ENCODE assay signal across 9 mouse cellular contexts in the genomic region with DNA sequence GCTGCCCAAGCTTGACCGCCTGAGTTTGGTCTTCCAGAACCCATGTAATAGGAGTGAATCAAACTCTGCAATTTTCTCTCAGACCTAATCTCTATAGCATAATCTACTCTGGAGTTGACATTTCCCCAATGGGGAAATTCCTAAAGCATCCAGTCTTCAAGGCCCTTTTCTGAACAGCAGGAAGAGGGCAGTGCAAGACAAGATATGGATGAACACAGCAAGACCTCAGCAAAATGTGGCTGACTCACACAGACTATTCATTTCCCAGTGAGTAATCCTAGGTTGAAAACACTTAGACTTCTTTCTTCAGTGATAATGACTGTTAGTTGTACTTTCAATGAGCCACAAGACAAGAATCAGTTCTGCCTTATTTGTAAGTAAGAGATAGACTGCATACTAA. TPM values are rescaled to one million over a fixed set of nuclear protein-coding genes. Genes with fewer than 3 reads are reported as not detected.
DNase-seq lines count a peak whose midpoint lies in the region; ATAC-seq and TF ChIP-seq lines count a peak whose summit lies in the region.
"Had no signal": no experiment of that assay in that cellular context is flagged by ENCODE, and none has a peak within 500 bp of the region (broad histone marks: within the 10 kb centered on the region; RNA-seq: fewer than 3 reads in every experiment).

No protein-coding gene starts in this region.

- H3K36me3 ChIP-seq in liver, postnatal 0 days (replicated peaks; ENCODE audit: insufficient read depth, low read length), result no peaks in the 10 kb centered on the region
- H3K36me3 ChIP-seq in liver, embryonic 11.5 days (ENCODE audit: control insufficient read depth, insufficient read depth, low read length), result no peaks in the 10 kb centered on the region
- no peaks in the 10 kb centered on the region for H3K36me3 ChIP-seq in midbrain, embryonic 10.5 days
- H3K36me3 ChIP-seq: midbrain, embryonic 12.5 days had no signal

- peak; percentile 68 for TF ChIP-seq CTCF in liver, postnatal 0 days (IDR thresholded peaks at IDR 0.05; ENCODE audit: low read depth)

- H3K27me3 ChIP-seq in liver, postnatal 0 days (ENCODE audit: insufficient read depth, low read length), result no peaks in the 10 kb centered on the region
- no peaks in the 10 kb centered on the region for H3K27me3 ChIP-seq in liver, embryonic 11.5 days (replicated peaks; ENCODE audit: control insufficient read depth, insufficient read depth, low read length)
- H3K27me3 ChIP-seq in midbrain, embryonic 10.5 days (ENCODE audit: low read depth, poor library complexity, severe bottlenecking), result no peaks in the 10 kb centered on the region
- H3K27me3 ChIP-seq: midbrain, embryonic 12.5 days had no signal

- no peaks in the 10 kb centered on the region for H3K9me3 ChIP-seq in liver, postnatal 0 days (ENCODE audit: low read length)
- H3K9me3 ChIP-seq in liver, embryonic 11.5 days (ENCODE audit: control insufficient read depth, low read length), result no peaks in the 10 kb centered on the region
- H3K9me3 ChIP-seq in midbrain, embryonic 10.5 days (replicated peaks), result no peaks in the 10 kb centered on the region
- H3K9me3 ChIP-seq: midbrain, embryonic 12.5 days had no signal

- no peak overlapping the region for H3K4me3 ChIP-seq in liver, postnatal 0 days (ENCODE audit: low read depth, low read length)
- no peak overlapping the region for H3K4me3 ChIP-seq in liver, embryonic 11.5 days (ENCODE audit: low read depth, low read length)
- no peak overlapping the region for H3K4me3 ChIP-seq in midbrain, embryonic 10.5 days
- H3K4me3 ChIP-seq: midbrain, embryonic 12.5 days had no signal

- TF ChIP-seq EP300 in liver, postnatal 0 days (IDR thresholded peaks at IDR 0.05; ENCODE audit: low read depth), result no peak

- no peak overlapping the region for H3K9ac ChIP-seq in liver, postnatal 0 days (replicated peaks)
- no peak overlapping the region for H3K9ac ChIP-seq in liver, embryonic 11.5 days (ENCODE audit: low read depth, low read length)
- H3K9ac ChIP-seq: midbrain, embryonic 12.5 days had no signal

- no peak overlapping the region for H3K27ac ChIP-seq in liver, postnatal 0 days (ENCODE audit: low read depth)
- no peak overlapping the region for H3K27ac ChIP-seq in liver, embryonic 11.5 days (ENCODE audit: low read depth, low read length)
- H3K27ac ChIP-seq in midbrain, embryonic 10.5 days (replicated peaks), result no peak overlapping the region
- H3K27ac ChIP-seq: midbrain, embryonic 12.5 days had no signal

- no peak for DNase-seq in liver, postnatal 0 days
- no peak for DNase-seq in liver, embryonic 11.5 days (ENCODE audit: low spot score)
- peak; percentile 76 for DNase-seq in R1 (ENCODE audit: low read depth, low spot score)
- DNase-seq in cerebellum, adult 8-10 months, result peak; percentile 30
- DNase-seq in induced T-regulatory cell, adult 2 months (ENCODE audit: low read depth), result peak; percentile 37
- DNase-seq in lung, postnatal 14 days, result peak; percentile 20
- no peak for DNase-seq in thymus, postnatal 10 days (ENCODE audit: low spot score in 2 of 2)
- no peak for DNase-seq in midbrain, embryonic 10.5 days (ENCODE audit: low spot score)

- H3K4me2 ChIP-seq in liver, postnatal 0 days (ENCODE audit: low read depth, low read length), result no peak overlapping the region
- H3K4me2 ChIP-seq in liver, embryonic 11.5 days, result no peak overlapping the region
- H3K4me2 ChIP-seq: midbrain, embryonic 12.5 days had no signal

- 62% methylated on average over 1 of the region's 1 CpGs for WGBS in liver, postnatal 0 days (ENCODE audit: insufficient replicate concordance)
- WGBS in liver, embryonic 11.5 days, result 87% methylated on average over 1 of the region's 1 CpGs
- WGBS in midbrain, embryonic 10.5 days, result 89% methylated on average over 1 of the region's 1 CpGs

- no peaks in the 10 kb centered on the region for H3K4me1 ChIP-seq in liver, postnatal 0 days (ENCODE audit: insufficient read depth)
- H3K4me1 ChIP-seq in liver, embryonic 11.5 days (replicated peaks; ENCODE audit: control insufficient read depth, insufficient read depth, low read length), result no peaks in the 10 kb centered on the region
- no peaks in the 10 kb centered on the region for H3K4me1 ChIP-seq in midbrain, embryonic 10.5 days
- H3K4me1 ChIP-seq: midbrain, embryonic 12.5 days had no signal

- ATAC-seq in liver, postnatal 0 days, result no peak
- ATAC-seq in liver, embryonic 11.5 days (replicated peaks; ENCODE audit: low FRiP score), result no peak

RNA-seq across cellular contexts. Expression of a gene that starts 26.7 kb away (rescaled TPM):
- 3.9 and 4.0 TPM in 2 replicates for polyA plus RNA-seq in liver, postnatal 0 days (2015; fragmentation: Nextera tagmentation; extraction: Ambion mirVana)
- 4.7 and 7.2 TPM in 2 replicates for polyA plus RNA-seq in liver, embryonic 11.5 days (2014; fragmentation: Nextera tagmentation; extraction: Ambion mirVana)
- 10.2 and 10.9 TPM in 2 replicates for polyA plus RNA-seq in midbrain, embryonic 10.5 days (2016; fragmentation: Nextera tagmentation; extraction: Ambion mirVana)

Comparison
In these comparisons a context has a peak if more than half of its experiments do, and no peak if none do; other contexts are left out.
1. DNase-seq: peak in R1 (single experiment), cerebellum, adult 8-10 months (single experiment), induced T-regulatory cell, adult 2 months (single experiment) and lung, postnatal 14 days (single experiment); none in liver, postnatal 0 days (single experiment), liver, embryonic 11.5 days (single experiment), thymus, postnatal 10 days (0 of 2) and midbrain, embryonic 10.5 days (single experiment).